Mouse (Mus musculus): ENCODE data around the gene Selenos.

Gene Selenos

GRCm38 (mm10) chr7:66120702-66121396 is 41.4 kb downstream of the Selenos start:
- DNase-seq, result no peak

GRCm38 (mm10) chr7:66124551-66124968 is 45.1 kb downstream of the Selenos start:
- no peak for DNase-seq

GRCm38 (mm10) chr7:66125368-66125767 is 45.9 kb downstream of the Selenos start:
- DNase-seq, result no peak

GRCm38 (mm10) chr7:66127951-66128645 is 48.6 kb downstream of the Selenos start:
- DNase-seq, result no peak

GRCm38 (mm10) chr7:66128857-66129256 is 49.4 kb downstream of the Selenos start:
- DNase-seq, result no peak

- no peak for DNase-seq
Measured at GRCm38 (mm10) chr7:66130296-66130695, 50.8 kb downstream of the Selenos start.

- no peak for DNase-seq
Measured at GRCm38 (mm10) chr7:66131776-66132421, 52.5 kb downstream of the Selenos start.

GRCm38 (mm10) chr7:66134154-66134553 is 54.7 kb downstream of the Selenos start:
- no peak for DNase-seq

- no peak for DNase-seq
Measured at GRCm38 (mm10) chr7:66135644-66136043, 56.2 kb downstream of the Selenos start.

- no peak for DNase-seq
Measured at GRCm38 (mm10) chr7:66136187-66136586, 56.7 kb downstream of the Selenos start.

GRCm38 (mm10) chr7:66137309-66137708 is 57.9 kb downstream of the Selenos start:
- DNase-seq, result no peak

- peak; percentile 19 for DNase-seq
Measured at GRCm38 (mm10) chr7:66138301-66138700, 58.9 kb downstream of the Selenos start.

GRCm38 (mm10) chr7:66138878-66139277 is 59.4 kb downstream of the Selenos start:
- no peak for DNase-seq
